Mouse (Mus musculus): ENCODE measurements around the gene Mapk10. TPM values are rescaled to one million over a fixed set of nuclear protein-coding genes. Genes with fewer than 3 reads are reported as not detected.
A peak's percentile ranks its signal among the peaks of the same experiment; 100 is the strongest.

Gene Mapk10
- polyA plus RNA-seq, 1 experiment from 2014 or later, result 30.1 TPM

DNA sequence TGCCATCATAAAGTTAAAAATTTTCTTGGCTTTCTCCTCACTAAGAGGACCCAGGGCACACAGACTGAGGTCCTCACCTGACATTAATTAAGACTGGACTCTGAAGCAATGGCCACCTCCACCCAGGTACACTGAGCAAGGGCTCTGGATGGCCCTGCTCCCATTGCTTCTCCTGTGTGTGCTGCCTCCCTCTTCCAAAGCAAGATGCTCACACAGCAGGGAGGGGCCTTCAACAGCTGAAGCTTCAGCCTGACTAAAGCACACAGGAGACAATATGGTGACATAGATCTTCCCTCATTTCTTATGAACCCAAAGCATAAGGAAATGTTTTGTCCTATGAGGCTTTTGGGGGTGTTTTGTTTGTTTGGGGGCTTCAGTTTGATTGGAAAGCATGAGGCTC is 215.2 kb downstream of the Mapk10 start:
- H3K4me3 ChIP-seq (ENCODE audit: low read depth, low read length), result no peak overlapping the region
- no peak overlapping the region for H3K4me2 ChIP-seq (ENCODE audit: low read depth, low read length, severe bottlenecking)
- ATAC-seq (replicated peaks; ENCODE audit: low FRiP score) (no peak), DNase-seq (ENCODE audit: low spot score) (no peak)
- H3K27ac ChIP-seq (ENCODE audit: low read depth, low read length), result no peak overlapping the region
- H3K4me1 ChIP-seq (replicated peaks; ENCODE audit: control insufficient read depth, insufficient read depth, low read length), result no peaks in the 10 kb centered on the region
- no peak overlapping the region for H3K9ac ChIP-seq (ENCODE audit: low read length)
- no peaks in the 10 kb centered on the region for H3K9me3 ChIP-seq (ENCODE audit: control insufficient read depth, low read length)
- no peaks in the 10 kb centered on the region for H3K27me3 ChIP-seq (ENCODE audit: control insufficient read depth, insufficient read depth, low read length)
- no peaks in the 10 kb centered on the region for H3K36me3 ChIP-seq (ENCODE audit: control insufficient read depth, insufficient read depth, low read length)

DNA sequence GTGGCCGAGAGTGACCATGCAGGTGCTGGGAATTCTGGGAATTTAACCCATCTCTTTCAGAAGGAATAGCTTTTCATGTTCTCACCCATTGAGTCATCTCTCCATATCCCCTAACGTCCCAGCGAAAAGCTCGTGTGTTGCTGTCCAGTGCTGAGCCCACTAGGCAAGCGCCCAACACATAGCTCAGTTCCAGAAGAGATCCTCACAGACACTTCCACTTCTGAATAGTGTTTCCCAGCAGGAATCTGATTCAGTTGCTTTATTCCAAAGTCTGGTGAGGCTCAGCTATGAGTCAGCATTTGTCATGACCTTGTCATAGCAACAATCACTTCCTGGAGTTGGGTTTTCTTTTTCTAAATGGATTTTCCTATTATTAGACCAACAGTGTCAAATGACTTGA is 217.2 kb downstream of the Mapk10 start:
- no peak overlapping the region for H3K27ac ChIP-seq (ENCODE audit: low read depth, low read length)

DNA sequence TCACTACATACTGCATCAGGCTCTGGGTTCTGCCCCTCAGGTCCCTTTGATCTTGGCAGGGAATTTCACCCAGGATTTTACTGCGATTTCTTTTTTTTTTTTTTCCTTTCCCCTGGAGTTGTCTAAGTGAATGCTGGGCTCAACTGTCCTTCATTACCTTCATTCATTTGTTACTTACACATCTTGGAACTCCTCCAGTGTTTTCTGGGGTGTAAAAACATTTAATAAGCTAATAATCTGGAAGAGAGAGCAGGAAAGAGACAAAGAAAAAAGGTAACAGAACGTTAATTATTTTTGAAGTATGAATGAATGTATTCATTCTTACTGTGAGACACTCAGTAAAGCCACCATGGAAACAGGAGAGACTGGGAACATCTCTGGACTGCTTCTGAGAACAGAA is 219.4 kb downstream of the Mapk10 start:
- no peak overlapping the region for H3K9ac ChIP-seq (ENCODE audit: low read length)
- H3K27me3 ChIP-seq (ENCODE audit: control insufficient read depth, insufficient read depth, low read length), result no peaks in the 10 kb centered on the region
- DNase-seq (ENCODE audit: low spot score), result no peak
- no peaks in the 10 kb centered on the region for H3K4me1 ChIP-seq (replicated peaks; ENCODE audit: control insufficient read depth, insufficient read depth, low read length)
- no peak overlapping the region for H3K27ac ChIP-seq (ENCODE audit: low read depth, low read length)
- H3K9me3 ChIP-seq (ENCODE audit: control insufficient read depth, low read length), result no peaks in the 10 kb centered on the region
- ATAC-seq (replicated peaks; ENCODE audit: low FRiP score), result no peak
- no peak overlapping the region for H3K4me2 ChIP-seq (ENCODE audit: low read depth, low read length, severe bottlenecking)
- H3K4me3 ChIP-seq (ENCODE audit: low read depth, low read length), result no peak overlapping the region
- no peaks in the 10 kb centered on the region for H3K36me3 ChIP-seq (ENCODE audit: control insufficient read depth, insufficient read depth, low read length)
- WGBS, result 76% methylated on average over 2 of the region's 2 CpGs

More for the DNA sequence above, 217.2 kb downstream of the Mapk10 start:
- Histone ChIP-seq H3K9ac (ENCODE audit: low read length) (no peak overlapping the region), H3K27me3 (ENCODE audit: control insufficient read depth, insufficient read depth, low read length) (no peaks in the 10 kb centered on the region), H3K36me3 (ENCODE audit: control insufficient read depth, insufficient read depth, low read length) (no peaks in the 10 kb centered on the region), H3K9me3 (ENCODE audit: control insufficient read depth, low read length) (no peaks in the 10 kb centered on the region), H3K4me2 (ENCODE audit: low read depth, low read length, severe bottlenecking) (no peak overlapping the region), H3K4me3 (ENCODE audit: low read depth, low read length) (no peak overlapping the region), H3K4me1 (replicated peaks; ENCODE audit: control insufficient read depth, insufficient read depth, low read length) (no peaks in the 10 kb centered on the region)
- DNase-seq (ENCODE audit: low spot score) (no peak), ATAC-seq (replicated peaks; ENCODE audit: low FRiP score) (no peak)
- WGBS, result 81% methylated on average over 5 of the region's 5 CpGs

DNA sequence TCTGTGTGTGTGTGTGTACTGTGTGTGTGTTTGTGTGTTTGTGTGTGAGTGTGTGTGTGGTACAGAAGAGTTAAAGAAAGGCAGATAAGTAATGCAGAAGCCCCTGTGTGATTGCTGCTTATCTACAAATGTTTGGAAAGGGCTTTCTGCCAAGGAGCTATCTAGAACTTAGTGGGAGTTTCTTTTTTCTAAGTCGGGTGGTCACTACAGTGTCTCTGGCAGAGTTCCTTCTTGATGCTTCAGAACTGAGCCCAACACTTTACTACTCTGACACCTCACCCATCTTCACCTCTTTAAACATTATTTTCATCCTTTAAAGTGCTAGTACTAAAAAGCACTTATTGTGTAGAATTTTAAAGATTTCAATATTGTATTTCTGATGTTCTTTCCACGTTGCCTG is 232.8 kb downstream of the Mapk10 start:
- Histone ChIP-seq H3K9me3 (ENCODE audit: control insufficient read depth, low read length) (no peaks in the 10 kb centered on the region), H3K9ac (ENCODE audit: low read length) (no peak overlapping the region), H3K4me3 (ENCODE audit: low read depth, low read length) (no peak overlapping the region), H3K36me3 (ENCODE audit: control insufficient read depth, insufficient read depth, low read length) (no peaks in the 10 kb centered on the region), H3K27ac (ENCODE audit: low read depth, low read length) (no peak overlapping the region), H3K4me2 (ENCODE audit: low read depth, low read length, severe bottlenecking) (no peak overlapping the region), H3K4me1 (replicated peaks; ENCODE audit: control insufficient read depth, insufficient read depth, low read length) (0 out of 2 replicates have a peak, but pooled peaks cover 2% of the 10 kb centered on the region), H3K27me3 (ENCODE audit: control insufficient read depth, insufficient read depth, low read length) (no peaks in the 10 kb centered on the region)
- 85% methylated on average over 2 of the region's 2 CpGs for WGBS
- no peak for DNase-seq (ENCODE audit: low spot score)
- ATAC-seq (replicated peaks; ENCODE audit: low FRiP score), result no peak

DNA sequence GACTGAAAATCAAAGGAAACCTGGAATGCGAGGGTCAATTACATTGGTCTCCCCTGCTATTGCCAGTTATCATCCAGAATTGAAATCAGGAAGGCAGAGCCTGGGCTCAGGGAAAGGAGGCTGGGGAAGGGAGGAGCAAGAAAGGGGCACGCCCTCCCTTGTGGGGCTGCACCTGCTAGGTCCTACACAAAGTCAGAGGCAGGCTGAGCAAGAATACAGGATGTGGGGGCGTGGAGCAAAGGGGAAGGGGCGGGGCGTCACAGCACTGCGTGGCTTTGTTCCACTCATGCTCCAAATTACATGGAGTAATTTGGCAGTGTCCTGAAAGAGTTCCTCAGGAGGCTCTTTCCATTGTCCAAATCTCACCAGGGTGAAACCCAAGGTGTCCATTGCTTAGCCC is 234.0 kb downstream of the Mapk10 start:
- Histone ChIP-seq H3K4me2 (ENCODE audit: low read depth, low read length, severe bottlenecking) (no peak overlapping the region), H3K27me3 (ENCODE audit: control insufficient read depth, insufficient read depth, low read length) (no peaks in the 10 kb centered on the region), H3K9me3 (ENCODE audit: control insufficient read depth, low read length) (no peaks in the 10 kb centered on the region), H3K36me3 (ENCODE audit: control insufficient read depth, insufficient read depth, low read length) (no peaks in the 10 kb centered on the region), H3K4me3 (ENCODE audit: low read depth, low read length) (no peak overlapping the region), H3K9ac (ENCODE audit: low read length) (no peak overlapping the region), H3K27ac (ENCODE audit: low read depth, low read length) (no peak overlapping the region), H3K4me1 (replicated peaks; ENCODE audit: control insufficient read depth, insufficient read depth, low read length) (0 out of 2 replicates have a peak, but pooled peaks cover 2% of the 10 kb centered on the region)
- WGBS, result 50% methylated on average over 6 of the region's 6 CpGs
- DNase-seq (ENCODE audit: low spot score) (peak; percentile 60), ATAC-seq (replicated peaks; ENCODE audit: low FRiP score) (peak; percentile 78)

DNA sequence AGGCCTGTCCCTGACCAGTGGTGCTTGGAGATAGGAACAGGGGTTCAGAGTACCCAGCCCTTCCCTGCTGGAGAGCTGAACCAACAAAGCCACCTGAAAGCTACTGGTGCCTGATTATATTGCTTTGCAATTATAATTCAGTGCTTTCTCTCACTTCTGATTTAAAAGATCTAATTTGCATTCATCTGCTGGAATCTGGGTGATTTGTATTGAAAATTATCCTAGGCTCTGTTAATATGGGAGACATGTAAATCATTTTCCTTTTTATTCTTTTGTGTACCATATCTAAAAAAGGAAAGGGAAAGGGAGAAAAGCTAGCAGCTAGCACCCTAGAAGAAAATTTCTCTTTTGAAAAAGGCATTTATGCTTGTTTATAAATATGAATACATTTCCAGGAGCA is 234.6 kb downstream of the Mapk10 start:
- Histone ChIP-seq H3K27ac (ENCODE audit: low read depth, low read length) (no peak overlapping the region), H3K27me3 (ENCODE audit: control insufficient read depth, insufficient read depth, low read length) (no peaks in the 10 kb centered on the region), H3K9me3 (ENCODE audit: control insufficient read depth, low read length) (no peaks in the 10 kb centered on the region), H3K4me1 (replicated peaks; ENCODE audit: control insufficient read depth, insufficient read depth, low read length) (0 out of 2 replicates have a peak, but pooled peaks cover 2% of the 10 kb centered on the region), H3K4me3 (ENCODE audit: low read depth, low read length) (no peak overlapping the region), H3K9ac (ENCODE audit: low read length) (no peak overlapping the region), H3K36me3 (ENCODE audit: control insufficient read depth, insufficient read depth, low read length) (no peaks in the 10 kb centered on the region), H3K4me2 (ENCODE audit: low read depth, low read length, severe bottlenecking) (no peak overlapping the region)
- DNase-seq (ENCODE audit: low spot score) (no peak), ATAC-seq (replicated peaks; ENCODE audit: low FRiP score) (no peak)

DNA sequence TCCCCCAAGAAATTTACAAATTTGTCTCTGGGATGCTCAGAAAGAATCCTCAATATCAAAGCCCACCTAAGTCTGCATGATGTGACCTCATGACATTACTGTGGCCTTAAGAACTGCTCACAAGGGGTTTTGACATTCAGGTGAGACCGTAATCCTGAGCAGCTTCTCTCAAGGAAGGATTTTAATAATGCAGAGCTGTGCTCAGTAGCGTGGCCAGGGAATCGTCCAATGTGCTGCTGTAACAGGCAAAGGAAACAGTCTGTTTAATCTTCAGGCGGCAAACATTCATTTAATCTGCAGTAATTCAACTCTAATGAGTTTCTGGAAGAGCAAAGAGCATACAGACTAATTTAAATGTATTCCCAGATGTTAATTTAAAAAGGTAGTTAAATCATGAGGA is 236.7 kb downstream of the Mapk10 start:
- H3K27me3 ChIP-seq (ENCODE audit: control insufficient read depth, insufficient read depth, low read length), result no peaks in the 10 kb centered on the region
- no peak overlapping the region for H3K4me2 ChIP-seq (ENCODE audit: low read depth, low read length, severe bottlenecking)
- WGBS, result 68% methylated on average over 4 of the region's 4 CpGs
- DNase-seq (ENCODE audit: low spot score) (no peak), ATAC-seq (replicated peaks; ENCODE audit: low FRiP score) (no peak)
- H3K4me3 ChIP-seq (ENCODE audit: low read depth, low read length), result no peak overlapping the region
- H3K27ac ChIP-seq (ENCODE audit: low read depth, low read length), result no peak overlapping the region
- no peaks in the 10 kb centered on the region for H3K36me3 ChIP-seq (ENCODE audit: control insufficient read depth, insufficient read depth, low read length)
- H3K9ac ChIP-seq (ENCODE audit: low read length), result no peak overlapping the region
- no peaks in the 10 kb centered on the region for H3K9me3 ChIP-seq (ENCODE audit: control insufficient read depth, low read length)
- H3K4me1 ChIP-seq (replicated peaks; ENCODE audit: control insufficient read depth, insufficient read depth, low read length), result 0 out of 2 replicates have a peak, but pooled peaks cover 2% of the 10 kb centered on the region

DNA sequence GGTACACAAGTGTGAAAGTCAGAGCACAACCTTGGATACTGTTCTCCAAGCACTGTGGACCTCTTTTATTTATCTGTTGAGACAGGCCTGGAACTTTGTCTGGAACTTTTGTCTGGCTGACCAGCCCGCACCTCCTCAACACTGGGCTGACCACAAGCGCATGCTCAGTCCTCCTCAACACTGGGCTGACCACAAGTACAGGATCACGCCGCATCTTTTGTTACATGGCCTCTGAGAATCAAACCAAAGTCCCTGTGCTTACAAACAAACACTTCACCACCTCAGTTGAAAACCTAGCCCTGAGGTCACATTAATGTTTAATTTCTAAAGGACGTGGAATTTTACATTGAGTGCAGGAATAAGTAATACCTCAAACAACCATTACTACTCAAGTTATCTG is 246.7 kb downstream of the Mapk10 start:
- Histone ChIP-seq H3K9ac (ENCODE audit: low read length) (no peak overlapping the region), H3K27me3 (ENCODE audit: control insufficient read depth, insufficient read depth, low read length) (no peaks in the 10 kb centered on the region), H3K9me3 (ENCODE audit: control insufficient read depth, low read length) (no peaks in the 10 kb centered on the region), H3K27ac (ENCODE audit: low read depth, low read length) (no peak overlapping the region), H3K4me3 (ENCODE audit: low read depth, low read length) (no peak overlapping the region), H3K4me1 (replicated peaks; ENCODE audit: control insufficient read depth, insufficient read depth, low read length) (no peaks in the 10 kb centered on the region), H3K4me2 (ENCODE audit: low read depth, low read length, severe bottlenecking) (no peak overlapping the region), H3K36me3 (ENCODE audit: control insufficient read depth, insufficient read depth, low read length) (no peaks in the 10 kb centered on the region)
- no peak for DNase-seq (ENCODE audit: low spot score)
- 91% methylated on average over 5 of the region's 5 CpGs for WGBS
- no peak for ATAC-seq (replicated peaks; ENCODE audit: low FRiP score)

DNA sequence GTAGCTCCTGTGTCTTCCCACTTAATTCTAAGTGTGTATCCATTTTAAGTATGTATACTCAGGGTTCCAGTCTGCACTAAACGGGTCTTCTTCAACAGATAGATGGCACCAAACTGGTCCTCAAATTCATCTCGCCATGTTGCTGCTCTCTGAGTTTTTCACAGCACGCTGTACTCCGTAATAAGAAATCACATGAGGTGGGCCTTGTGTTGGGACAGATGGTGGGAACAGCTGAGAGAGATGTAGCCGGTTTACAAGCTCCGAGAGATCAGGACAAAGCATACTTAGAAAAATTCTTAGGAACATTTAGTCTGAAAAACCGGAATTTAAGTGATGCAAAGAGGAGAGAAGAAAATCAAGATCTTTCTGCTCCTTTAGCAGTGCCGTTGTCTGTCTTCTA is 257.7 kb downstream of the Mapk10 start:
- H3K36me3 ChIP-seq (ENCODE audit: control insufficient read depth, insufficient read depth, low read length), result no peaks in the 10 kb centered on the region
- H3K4me1 ChIP-seq (replicated peaks; ENCODE audit: control insufficient read depth, insufficient read depth, low read length), result no peaks in the 10 kb centered on the region
- DNase-seq (ENCODE audit: low spot score) (no peak), ATAC-seq (replicated peaks; ENCODE audit: low FRiP score) (no peak)
- H3K27me3 ChIP-seq (ENCODE audit: control insufficient read depth, insufficient read depth, low read length), result no peaks in the 10 kb centered on the region
- no peak overlapping the region for H3K9ac ChIP-seq (ENCODE audit: low read length)
- H3K4me3 ChIP-seq (ENCODE audit: low read depth, low read length), result no peak overlapping the region
- WGBS, result 87% methylated on average over 8 of the region's 8 CpGs
- no peak overlapping the region for H3K4me2 ChIP-seq (ENCODE audit: low read depth, low read length, severe bottlenecking)
- no peak overlapping the region for H3K27ac ChIP-seq (ENCODE audit: low read depth, low read length)
- no peaks in the 10 kb centered on the region for H3K9me3 ChIP-seq (ENCODE audit: control insufficient read depth, low read length)
